Mouse (Mus musculus) urinary bladder, adult 2 months (tissue): ENCODE data around the gene Gzmc. TPM values are rescaled to one million over a fixed set of nuclear protein-coding genes. Genes with fewer than 3 reads are reported as not detected.
A peak's percentile ranks its signal among the peaks of the same experiment; 100 is the strongest.
"Not testable (repeated sequence)": the region's sequence is repeated elsewhere in the genome, so short reads cannot be mapped to it uniquely, and the experiment has no call there.

Source experiments
- DNase-seq: peaks from one replicate; pipeline ENCODE4 v3.0.0; 2022; ENCODE audit warnings: low spot score
- polyA plus RNA-seq: library from polyadenylated mRNA; depleted of rRNA; stranded (reverse); fragments of >200 nt; gene quantifications from 2 replicates; pipeline ENCODE4 v1.2.3, GENCODE M21; 2012; rRNA removed

Gene Gzmc
- 0.07 TPM in 2 replicates for polyA plus RNA-seq

GRCm38 (mm10) chr14:56234556-56234955, at the start of gene Gzmc:
Gene Gzmc (minus strand): TSS chr14:56234656.
- no peak for DNase-seq

- DNase-seq = no peak
Observed at GRCm38 (mm10) chr14:56283816-56284215, 49.4 kb upstream of the Gzmc start.

GRCm38 (mm10) chr14:56281090-56281489, 46.6 kb upstream of the Gzmc start:
- DNase-seq = no peak

GRCm38 (mm10) chr14:56278691-56279090, 44.2 kb upstream of the Gzmc start:
- DNase-seq = not testable (repeated sequence)

- DNase-seq = not testable (repeated sequence)
Observed at GRCm38 (mm10) chr14:56276096-56276495, 41.6 kb upstream of the Gzmc start.

- no peak for DNase-seq
Observed at GRCm38 (mm10) chr14:56266109-56266508, 31.7 kb upstream of the Gzmc start.

- DNase-seq = no peak
Observed at GRCm38 (mm10) chr14:56262153-56262552, 27.7 kb upstream of the Gzmc start, which contains the start of gene Gzmb. Gene Gzmb (minus strand): TSS chr14:56262260.

- no peak for DNase-seq
Observed at GRCm38 (mm10) chr14:56240409-56240808, 6.0 kb upstream of the Gzmc start.

- no peak for DNase-seq
Observed at GRCm38 (mm10) chr14:56211317-56211716, 23.1 kb downstream of the Gzmc start, which contains the start of gene Gzmf. Gene Gzmf (minus strand): TSS chr14:56211417.

- DNase-seq = no peak
Observed at GRCm38 (mm10) chr14:56205613-56206012, 28.8 kb downstream of the Gzmc start.

- DNase-seq = not testable (repeated sequence)
Observed at GRCm38 (mm10) chr14:56205021-56205420, 29.4 kb downstream of the Gzmc start.

- peak; percentile 41 for DNase-seq
Observed at GRCm38 (mm10) chr14:56203975-56204374, 30.5 kb downstream of the Gzmc start.

GRCm38 (mm10) chr14:56186946-56187345, 47.5 kb downstream of the Gzmc start:
- DNase-seq = no peak

- no peak for DNase-seq
Observed at GRCm38 (mm10) chr14:56186521-56186920, 47.9 kb downstream of the Gzmc start.

Other genes starting within 250 kb of the Gzmc start
- not detected in 2 replicates for gene Mcpt1, start 216.7 kb downstream of the Gzmc start, polyA plus RNA-seq
- gene Mcpt9, start 204.2 kb downstream of the Gzmc start, polyA plus RNA-seq = not detected in 2 replicates
- 0.06 TPM in 1 of 2 replicates, not detected in the other for gene Mcpt2, start 192.6 kb downstream of the Gzmc start, polyA plus RNA-seq
- gene Mcpt4, start 172.3 kb downstream of the Gzmc start, polyA plus RNA-seq = 6.3 and 8.4 TPM in 2 replicates
- not detected in 2 replicates for gene Mcpt8, start 149.4 kb downstream of the Gzmc start, polyA plus RNA-seq
- 0.08 TPM in 1 of 2 replicates, not detected in the other for gene Ctsg, start 132.1 kb downstream of the Gzmc start, polyA plus RNA-seq
- gene Gzme, start 114.0 kb downstream of the Gzmc start, polyA plus RNA-seq = not detected in 2 replicates
- not detected in 2 replicates for gene Gzmd, start 102.0 kb downstream of the Gzmc start, polyA plus RNA-seq
- gene Gzmg, start 75.1 kb downstream of the Gzmc start, polyA plus RNA-seq = not detected in 2 replicates
- not detected in 2 replicates for gene Gzmn, start 60.1 kb downstream of the Gzmc start, polyA plus RNA-seq
- gene Gzmf, start 23.2 kb downstream of the Gzmc start, polyA plus RNA-seq = not detected in 2 replicates
- gene Gzmb, start 27.6 kb upstream of the Gzmc start, polyA plus RNA-seq = 1.4 and 2.2 TPM in 2 replicates
- 0.04 and 0.25 TPM in 2 replicates for gene Atp12a, start 130.4 kb upstream of the Gzmc start, polyA plus RNA-seq
- gene Rnf17, start 167.9 kb upstream of the Gzmc start, polyA plus RNA-seq = 0.58 and 0.75 TPM in 2 replicates